Mouse (Mus musculus): ENCODE measurements around the gene Pcdh8. TPM values are rescaled to one million over a fixed set of nuclear protein-coding genes. Genes with fewer than 3 reads are reported as not detected.

The Pcdh8 gene
- total and polyA plus RNA-seq, 3 experiments, result not detected

GRCm38 (mm10) chr14:79722228-79722627 is 48.9 kb downstream of the Pcdh8 start:
- intact Hi-C loops (cut with DNase I), result no loop called here
- no peak overlapping the region for H3K9ac ChIP-seq (ENCODE audit: low read depth, low read length)
- no peak for DNase-seq
- H3K27ac ChIP-seq, result no peak overlapping the region
- H3K4me3 ChIP-seq, result no peak overlapping the region
- H3K27me3 ChIP-seq (ENCODE audit: control insufficient read depth, insufficient read depth, low read length), result no peaks in the 10 kb centered on the region
- TF ChIP-seq CTCF (IDR thresholded peaks at IDR 0.05) (no peak), POLR2A (IDR thresholded peaks at IDR 0.05; ENCODE audit: insufficient read depth, low read depth, low read length) (no peak), EP300 (IDR thresholded peaks at IDR 0.05; ENCODE audit: insufficient read depth, low read depth, low read length) (no peak)
- 75% methylated on average over 7 of the region's 7 CpGs for WGBS
- H3K36me3 ChIP-seq (ENCODE audit: control insufficient read depth, insufficient read depth, low read length), result no peaks in the 10 kb centered on the region
- no peaks in the 10 kb centered on the region for H3K4me1 ChIP-seq (ENCODE audit: control insufficient read depth, insufficient read depth, low read length)
- H3K79me2 ChIP-seq (replicated peaks; ENCODE audit: control insufficient read depth, insufficient read depth, low read length), result no peaks in the 10 kb centered on the region

Small RNA genes lying within 50 kb of the gene (microRNA-seq; reads per million reads assigned to microRNA genes)
- 0 reads per million in 2 experiments for gene Mir759

Other genes with a start within 250 kb of the Pcdh8 start
- gene Sugt1, start 183.6 kb downstream of the Pcdh8 start, total RNA-seq (2021), result 10 to 100 TPM; 52.4 to 64.9 TPM
- gene Sugt1, start 183.6 kb downstream of the Pcdh8 start, polyA plus RNA-seq (2012; rRNA removed), result 5.7 and 16.9 TPM in 2 replicates
- 1 to 10 TPM; 2.0 to 3.9 TPM for gene Cnmd, start 109.1 kb downstream of the Pcdh8 start, total RNA-seq (2021)
- gene Cnmd, start 109.1 kb downstream of the Pcdh8 start, polyA plus RNA-seq (2012; rRNA removed), result 0.47 and 1.5 TPM in 2 replicates
- not detected for gene Olfm4, start 212.8 kb upstream of the Pcdh8 start, total RNA-seq (2021)
- gene Olfm4, start 212.8 kb upstream of the Pcdh8 start, polyA plus RNA-seq (2012; rRNA removed), result not detected in 2 replicates

Measured in heart, adult 2 months (tissue).